Mouse (Mus musculus): Measurements from ENCODE around the gene Ube2j1. TPM values are rescaled to one million over a fixed set of nuclear protein-coding genes. Genes with fewer than 3 reads are reported as not detected.

Ube2j1 gene
- total RNA-seq, 2 experiments from 2014 or later, result 42.6 to 45.9 TPM

- no peak for DNase-seq
These were observed 40.1 kb downstream of the Ube2j1 start for GRCm38 (mm10) chr4:33071337-33071736.

DNA sequence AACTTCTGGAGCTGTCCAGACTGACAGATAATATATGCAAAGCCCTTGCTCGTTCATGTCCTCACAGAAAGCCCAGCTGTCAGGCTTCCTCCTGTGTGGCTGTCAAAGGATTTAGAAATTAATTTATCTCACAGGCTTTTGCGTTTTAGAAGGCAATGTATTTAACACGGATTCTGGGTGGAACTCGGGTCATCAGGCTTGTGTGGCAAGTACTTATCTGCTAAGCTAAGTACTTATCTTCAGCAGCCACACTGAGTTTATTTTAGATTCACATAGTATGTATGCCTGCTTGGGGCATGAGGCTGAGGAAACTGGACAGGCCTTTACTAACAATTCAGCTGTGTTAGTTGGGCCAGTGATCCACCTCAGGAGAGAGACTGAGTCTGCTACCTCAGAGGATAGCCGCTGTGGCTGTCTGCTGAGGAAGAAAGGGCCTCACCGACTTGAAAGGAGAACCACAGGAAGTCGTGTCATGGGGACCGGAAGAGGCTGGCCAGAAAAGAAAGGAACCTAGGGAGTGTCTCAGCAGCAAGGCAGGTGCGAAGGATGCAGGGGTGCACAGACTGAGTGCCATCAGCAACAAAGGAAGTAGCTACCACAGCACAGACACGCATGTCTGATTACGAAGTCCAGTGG is 41.4 kb downstream of the Ube2j1 start:
- no peak for DNase-seq

DNA sequence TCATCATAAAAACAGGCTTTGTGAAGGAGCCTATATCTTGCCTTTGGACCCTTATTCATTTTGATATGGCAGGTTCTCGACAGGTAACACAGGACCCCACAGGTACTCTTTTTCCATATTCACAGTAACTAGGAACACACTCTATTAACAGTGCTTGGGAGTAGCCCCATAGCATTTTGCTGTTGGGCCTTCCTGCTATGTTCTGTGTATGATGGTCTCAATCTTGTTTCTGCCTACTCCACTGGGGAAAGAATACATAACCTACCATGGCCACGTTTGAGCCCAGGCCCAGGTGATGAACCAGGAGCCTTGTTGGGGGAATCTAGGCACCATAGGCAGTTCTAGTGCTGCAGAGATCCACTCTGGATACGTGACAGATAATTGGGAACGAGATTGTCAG is 43.2 kb downstream of the Ube2j1 start:
- DNase-seq, result no peak

DNA sequence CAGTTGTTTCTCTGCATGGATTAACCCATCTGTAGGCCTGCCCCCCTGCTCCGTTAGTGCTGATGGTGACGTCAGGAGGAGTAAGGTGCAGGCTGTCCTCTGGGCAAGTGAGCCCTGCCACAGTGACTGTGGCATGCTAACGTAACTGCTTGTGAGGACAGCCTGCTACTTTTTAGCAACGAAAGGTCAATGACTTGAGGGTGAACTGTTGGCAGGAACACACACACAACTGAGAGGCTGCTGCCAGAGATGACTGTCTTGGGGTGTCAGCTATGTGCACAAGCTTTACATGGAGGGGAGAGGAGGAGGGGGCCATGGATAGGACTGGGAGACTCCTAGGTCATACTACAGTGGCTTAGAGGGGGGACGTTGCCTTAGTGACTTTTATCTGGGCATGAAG is 43.6 kb downstream of the Ube2j1 start:
- no peak for DNase-seq

GRCm38 (mm10) chr4:33075776-33076524 is 44.7 kb downstream of the Ube2j1 start:
- no peak for DNase-seq

DNA sequence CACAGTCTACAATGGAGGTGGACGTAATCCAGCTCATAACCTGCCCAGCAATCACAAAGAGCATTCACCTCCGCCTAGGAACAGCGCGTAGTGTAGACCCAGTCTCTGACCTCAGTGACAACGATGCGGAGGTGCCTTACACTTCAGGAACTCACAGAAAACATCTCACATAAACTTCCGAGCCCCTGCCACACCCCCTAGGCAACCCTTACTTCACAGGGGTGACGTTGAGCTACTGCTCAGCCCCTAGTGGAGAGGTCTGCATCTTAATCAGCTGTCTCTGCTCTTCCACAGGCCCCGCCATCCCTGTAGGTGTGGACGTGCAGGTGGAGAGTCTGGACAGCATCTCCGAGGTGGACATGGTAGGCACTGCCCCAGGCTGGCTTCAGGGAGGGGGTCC is 45.9 kb downstream of the Ube2j1 start:
- DNase-seq, result no peak

- no peak for DNase-seq
These were observed 46.5 kb downstream of the Ube2j1 start for GRCm38 (mm10) chr4:33077724-33078123.

- DNase-seq, result no peak
These were observed 47.3 kb downstream of the Ube2j1 start for GRCm38 (mm10) chr4:33078492-33078891.

DNA sequence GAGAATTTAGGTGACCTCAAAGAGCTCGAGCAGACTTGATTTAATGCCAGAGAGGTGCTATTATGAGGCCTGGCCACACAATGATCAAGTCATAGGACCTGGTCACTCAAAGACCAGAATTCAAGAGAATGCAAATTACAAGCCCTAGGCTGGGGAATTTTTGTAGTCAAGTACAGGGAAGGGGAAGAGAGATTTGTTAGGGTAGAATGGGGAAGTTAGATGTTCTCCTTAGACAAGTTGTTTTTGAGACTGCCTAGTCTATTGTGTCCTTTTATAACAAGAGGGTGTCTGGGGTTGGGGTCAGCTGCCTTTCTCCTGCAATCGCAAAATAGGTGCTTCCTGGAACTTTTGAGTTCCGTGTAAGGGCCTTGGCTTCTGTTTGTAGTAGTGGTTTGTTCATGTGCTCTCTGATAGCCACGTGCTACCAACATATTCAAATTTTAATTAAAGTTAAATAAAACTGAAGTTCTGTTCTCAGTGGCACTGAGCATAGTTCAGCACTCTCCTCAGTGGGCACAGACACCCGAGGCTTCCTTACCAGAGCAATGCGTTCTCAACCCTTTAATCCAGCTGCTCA is 68.0 kb downstream of the Ube2j1 start:
- DNase-seq, result no peak

Other genes with a start within 250 kb of the Ube2j1 start
- 10 to 100 TPM; 14.7 to 20.5 TPM for gene Lyrm2, start 231.2 kb upstream of the Ube2j1 start, total RNA-seq (2021)
- gene Ankrd6, start 80.6 kb upstream of the Ube2j1 start, total RNA-seq (2021), result 1 to 10 TPM; 2.2 to 3.2 TPM
- gene Rragd, start 48.4 kb upstream of the Ube2j1 start, total RNA-seq (2021), result 100 to 1,000 TPM; 126 to 165 TPM
- gene Gabrr2, start 31.6 kb downstream of the Ube2j1 start, total RNA-seq (2021), result 1 to 10 TPM; 6.2 to 9.6 TPM
- gene Gabrr1, start 101.1 kb downstream of the Ube2j1 start, total RNA-seq (2021), result under 1 TPM in 1 of 2 experiments, not detected in 1; 0.11 TPM
- gene Pm20d2, start 158.3 kb downstream of the Ube2j1 start, total RNA-seq (2021), result 10 to 100 TPM; 36.7 to 39.6 TPM
- not detected for gene Srsf12, start 177.6 kb downstream of the Ube2j1 start, total RNA-seq (2021)